Mouse (Mus musculus): ENCODE data around the gene Rasgef1b. TPM values are rescaled to one million over a fixed set of nuclear protein-coding genes. Genes with fewer than 3 reads are reported as not detected.

The Rasgef1b gene
- polyA plus RNA-seq, 1 experiment from 2014 or later = 66.1 TPM

- Histone ChIP-seq H3K4me3 (no peak overlapping the region), H3K27ac (replicated peaks) (no peak overlapping the region), H3K36me3 (no peaks in the 10 kb centered on the region), H3K9me3 (no peaks in the 10 kb centered on the region), H3K4me2 (no peak overlapping the region), H3K27me3 (no peaks in the 10 kb centered on the region), H3K4me1 (replicated peaks) (peaks cover 26% of the 10 kb centered on the region), H3K9ac (no peak overlapping the region)
- no peak for ATAC-seq (ENCODE audit: low read depth)
- WGBS = 60% methylated on average over 9 of the region's 9 CpGs
Measured at GRCm38 (mm10) chr5:99496931-99497782, 231.7 kb downstream of the Rasgef1b start.

GRCm38 (mm10) chr5:99496157-99496453 is 232.8 kb downstream of the Rasgef1b start:
- 9% methylated on average over 1 of the region's 1 CpGs for WGBS
- no peak overlapping the region for H3K9ac ChIP-seq
- no peak overlapping the region for H3K4me3 ChIP-seq
- H3K4me2 ChIP-seq = no peak overlapping the region
- no peaks in the 10 kb centered on the region for H3K36me3 ChIP-seq
- ATAC-seq (ENCODE audit: low read depth) = 0 out of 2 replicates have a peak, but pooled peaks have one; percentile 54
- H3K27ac ChIP-seq (replicated peaks) = no peak overlapping the region
- peaks cover 26% of the 10 kb centered on the region for H3K4me1 ChIP-seq (replicated peaks)
- H3K9me3 ChIP-seq = no peaks in the 10 kb centered on the region
- H3K27me3 ChIP-seq = no peaks in the 10 kb centered on the region

DNA sequence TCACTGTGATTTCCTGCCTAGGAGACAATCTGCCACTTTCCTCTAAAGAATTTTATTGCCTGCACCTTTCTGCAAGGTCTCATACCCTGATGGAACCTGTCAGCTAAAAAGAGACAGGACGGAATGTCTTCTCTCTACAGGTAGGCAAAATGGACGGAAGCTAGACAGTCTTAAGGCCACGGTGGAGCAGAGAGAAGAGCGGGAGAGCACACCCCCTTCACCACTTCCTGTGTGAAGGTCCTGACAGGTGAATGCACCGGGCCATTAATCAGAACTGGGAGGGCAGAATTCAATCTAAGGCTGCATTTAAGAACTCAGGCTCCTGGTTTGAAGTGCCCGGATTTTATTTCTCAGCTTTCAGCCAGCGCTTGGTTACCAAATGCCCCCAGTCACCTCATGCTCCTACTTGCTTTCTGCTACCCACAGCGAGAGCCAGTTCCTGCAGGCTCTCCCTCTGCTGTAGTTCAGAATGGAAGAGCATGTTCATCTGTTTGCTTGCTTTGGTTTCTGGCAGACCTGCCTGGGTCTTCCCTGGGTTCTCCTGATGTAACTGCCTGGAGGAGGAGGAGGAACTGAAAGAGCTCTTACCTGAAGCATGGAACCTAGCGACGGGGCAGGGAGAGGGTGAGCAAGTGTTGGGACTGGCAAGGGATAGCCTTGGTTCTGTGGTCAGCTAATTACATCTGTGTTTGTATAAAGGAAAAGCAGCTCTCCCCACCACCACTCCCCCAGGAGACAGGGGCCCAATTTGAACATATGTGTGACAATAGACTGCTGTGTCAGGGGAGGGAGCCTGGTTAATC is 233.3 kb downstream of the Rasgef1b start:
- Histone ChIP-seq H3K4me2 (no peak overlapping the region), H3K27ac (replicated peaks) (peak overlapping the region; percentile 24; the same call in 1 of the 2 replicates), H3K36me3 (no peaks in the 10 kb centered on the region), H3K27me3 (no peaks in the 10 kb centered on the region), H3K4me3 (no peak overlapping the region), H3K9me3 (no peaks in the 10 kb centered on the region), H3K4me1 (replicated peaks) (peaks cover 26% of the 10 kb centered on the region), H3K9ac (0 out of 2 replicates have a peak overlapping the region, but pooled peaks have one; percentile 22)
- WGBS = 65% methylated on average over 10 of the region's 10 CpGs
- 0 out of 2 replicates have a peak, but pooled peaks have one; percentile 32 for ATAC-seq (ENCODE audit: low read depth)

GRCm38 (mm10) chr5:99493861-99494260 is 235.0 kb downstream of the Rasgef1b start:
- H3K36me3 ChIP-seq = no peaks in the 10 kb centered on the region
- no peaks in the 10 kb centered on the region for H3K9me3 ChIP-seq
- H3K4me1 ChIP-seq (replicated peaks) = peaks cover 26% of the 10 kb centered on the region
- no peak for ATAC-seq (ENCODE audit: low read depth)
- H3K27me3 ChIP-seq = no peaks in the 10 kb centered on the region
- H3K9ac ChIP-seq = no peak overlapping the region
- no peak overlapping the region for H3K27ac ChIP-seq (replicated peaks)
- WGBS = 74% methylated on average over 9 of the region's 9 CpGs
- H3K4me2 ChIP-seq = no peak overlapping the region
- no peak overlapping the region for H3K4me3 ChIP-seq

- H3K4me2 ChIP-seq = no peak overlapping the region
- no peak overlapping the region for H3K9ac ChIP-seq
- H3K9me3 ChIP-seq = no peaks in the 10 kb centered on the region
- WGBS = 74% methylated on average over 3 of the region's 3 CpGs
- H3K4me3 ChIP-seq = no peak overlapping the region
- no peaks in the 10 kb centered on the region for H3K36me3 ChIP-seq
- peaks cover 26% of the 10 kb centered on the region for H3K4me1 ChIP-seq (replicated peaks)
- no peak overlapping the region for H3K27ac ChIP-seq (replicated peaks)
- H3K27me3 ChIP-seq = no peaks in the 10 kb centered on the region
- no peak for ATAC-seq (ENCODE audit: low read depth)
Measured at GRCm38 (mm10) chr5:99493017-99493416, 235.8 kb downstream of the Rasgef1b start.

DNA sequence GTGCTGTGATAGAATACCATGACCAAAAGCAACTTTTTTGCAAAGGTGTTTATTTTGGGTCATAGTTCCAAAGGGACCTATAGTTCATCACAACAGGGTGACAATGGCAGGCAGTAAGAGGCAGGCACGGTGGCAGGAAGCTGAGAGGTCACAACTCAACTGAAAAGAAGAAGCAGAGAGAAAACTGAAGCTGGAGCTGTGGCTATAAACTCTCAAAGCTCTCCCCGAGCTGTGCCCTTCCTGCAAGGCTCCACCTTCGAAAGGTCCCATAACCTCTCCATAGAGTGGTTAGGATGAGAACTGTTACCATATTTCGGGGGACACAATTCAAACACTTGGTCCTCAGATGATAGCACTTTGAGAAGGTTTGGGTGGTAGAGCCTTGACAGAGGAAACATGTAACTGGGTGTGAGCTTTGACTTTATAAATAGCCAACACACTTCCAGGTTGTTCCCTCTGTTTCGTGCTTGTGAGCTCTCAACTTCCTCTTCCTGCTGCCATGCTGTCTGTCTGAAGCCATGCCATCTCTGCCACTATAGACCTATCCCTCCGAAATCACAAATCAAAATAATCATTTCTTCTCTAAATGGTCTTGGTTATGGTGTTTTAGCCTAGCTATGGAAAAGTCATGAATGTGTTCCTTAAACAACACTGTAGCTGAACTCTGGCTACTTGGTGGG is 240.2 kb downstream of the Rasgef1b start:
- Histone ChIP-seq H3K4me1 (replicated peaks) (peaks cover 7% of the 10 kb centered on the region), H3K27me3 (no peaks in the 10 kb centered on the region), H3K36me3 (no peaks in the 10 kb centered on the region), H3K4me3 (no peak overlapping the region), H3K4me2 (no peak overlapping the region), H3K9me3 (no peaks in the 10 kb centered on the region), H3K9ac (no peak overlapping the region), H3K27ac (replicated peaks) (no peak overlapping the region)
- ATAC-seq (ENCODE audit: low read depth) = no peak
- WGBS = 84% methylated on average over 6 of the region's 6 CpGs

GRCm38 (mm10) chr5:99487009-99487858 is 241.6 kb downstream of the Rasgef1b start:
- peak; percentile 43; the same call in 1 of the 2 replicates for ATAC-seq (ENCODE audit: low read depth)
- no peaks in the 10 kb centered on the region for H3K36me3 ChIP-seq
- 43% methylated on average over 5 of the region's 5 CpGs for WGBS

GRCm38 (mm10) chr5:99483162-99483561 is 245.7 kb downstream of the Rasgef1b start:
- WGBS = 89% methylated on average over 5 of the region's 5 CpGs
- no peak for ATAC-seq (ENCODE audit: low read depth)
- Histone ChIP-seq H3K27ac (replicated peaks) (no peak overlapping the region), H3K4me1 (replicated peaks) (peaks cover 32% of the 10 kb centered on the region), H3K4me3 (no peak overlapping the region), H3K9ac (no peak overlapping the region), H3K4me2 (no peak overlapping the region), H3K9me3 (no peaks in the 10 kb centered on the region), H3K36me3 (no peaks in the 10 kb centered on the region), H3K27me3 (no peaks in the 10 kb centered on the region)

More at GRCm38 (mm10) chr5:99487009-99487858, 241.6 kb downstream of the Rasgef1b start:
- no peak overlapping the region for H3K27ac ChIP-seq (replicated peaks)
- H3K27me3 ChIP-seq = no peaks in the 10 kb centered on the region
- H3K9ac ChIP-seq = no peak overlapping the region
- H3K4me1 ChIP-seq (replicated peaks) = peaks cover 7% of the 10 kb centered on the region
- H3K4me3 ChIP-seq = no peak overlapping the region
- no peak overlapping the region for H3K4me2 ChIP-seq
- no peaks in the 10 kb centered on the region for H3K9me3 ChIP-seq

DNA sequence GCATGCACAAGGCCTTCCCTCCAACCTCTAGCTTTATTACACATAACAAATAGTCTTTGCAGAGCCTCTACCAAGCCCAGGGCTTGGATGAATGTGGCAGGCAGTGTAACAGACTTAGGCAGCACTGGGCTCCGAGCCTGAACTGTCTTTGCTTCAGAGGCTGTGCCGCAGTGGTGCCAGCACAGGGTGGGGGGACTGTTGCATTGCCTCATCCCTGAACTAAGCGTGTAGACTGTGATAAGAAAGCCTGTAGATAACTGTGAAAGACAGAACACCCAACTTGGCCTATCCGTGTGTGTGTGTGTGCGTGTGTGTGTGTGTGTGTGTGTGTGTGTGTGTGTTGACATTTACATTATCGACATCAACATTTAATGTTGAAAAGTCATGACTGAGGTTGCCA is 246.3 kb downstream of the Rasgef1b start:
- ATAC-seq (ENCODE audit: low read depth) = no peak
- 92% methylated on average over 6 of the region's 6 CpGs for WGBS
- peaks cover 32% of the 10 kb centered on the region for H3K4me1 ChIP-seq (replicated peaks)
- H3K27me3 ChIP-seq = no peaks in the 10 kb centered on the region
- no peaks in the 10 kb centered on the region for H3K9me3 ChIP-seq
- H3K4me3 ChIP-seq = no peak overlapping the region
- H3K4me2 ChIP-seq = no peak overlapping the region
- no peak overlapping the region for H3K27ac ChIP-seq (replicated peaks)
- H3K9ac ChIP-seq = no peak overlapping the region
- H3K36me3 ChIP-seq = no peaks in the 10 kb centered on the region

DNA sequence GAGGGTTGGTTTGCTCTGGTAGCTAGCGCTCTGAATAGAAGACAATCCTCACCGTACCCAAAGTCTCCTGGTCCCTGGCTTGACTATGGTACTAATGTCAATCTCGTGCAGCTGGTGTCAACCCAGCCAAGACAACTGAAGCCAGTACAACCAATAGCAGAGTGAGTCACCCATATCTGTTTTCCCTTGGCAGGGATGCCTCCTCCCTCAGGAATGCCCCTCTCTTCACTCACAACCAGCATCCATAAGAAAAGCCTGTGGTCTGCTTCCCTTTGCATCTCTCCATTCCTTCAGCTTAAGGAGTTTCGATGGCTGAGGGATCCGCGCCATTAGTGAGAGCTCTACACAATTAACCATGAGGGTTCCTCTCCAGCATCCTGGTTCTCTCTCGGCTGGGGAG is 246.8 kb downstream of the Rasgef1b start:
- H3K9ac ChIP-seq = no peak overlapping the region
- H3K9me3 ChIP-seq = no peaks in the 10 kb centered on the region
- H3K4me3 ChIP-seq = no peak overlapping the region
- H3K4me2 ChIP-seq = no peak overlapping the region
- H3K27ac ChIP-seq (replicated peaks) = no peak overlapping the region
- no peaks in the 10 kb centered on the region for H3K36me3 ChIP-seq
- ATAC-seq (ENCODE audit: low read depth) = no peak
- H3K4me1 ChIP-seq (replicated peaks) = peaks cover 30% of the 10 kb centered on the region
- 92% methylated on average over 7 of the region's 7 CpGs for WGBS
- no peaks in the 10 kb centered on the region for H3K27me3 ChIP-seq
